Mouse (Mus musculus) megakaryocyte, embryonic 14.5 days (primary cell): Measurements from ENCODE around the gene Ercc2.

ENCODE experiments used
- FLI1 ChIP-seq: IDR thresholded peaks from 2 replicates; pipeline ENCODE4 v1.6.1; 2012; ENCODE audit warnings: low read length, inconsistent platforms, mixed read lengths
- GATA1 ChIP-seq: IDR thresholded peaks from 3 replicates; pipeline ENCODE4 v1.6.1; 2012; ENCODE audit warnings: mixed read lengths, low read length, inconsistent platforms, borderline replicate concordance

DNA sequence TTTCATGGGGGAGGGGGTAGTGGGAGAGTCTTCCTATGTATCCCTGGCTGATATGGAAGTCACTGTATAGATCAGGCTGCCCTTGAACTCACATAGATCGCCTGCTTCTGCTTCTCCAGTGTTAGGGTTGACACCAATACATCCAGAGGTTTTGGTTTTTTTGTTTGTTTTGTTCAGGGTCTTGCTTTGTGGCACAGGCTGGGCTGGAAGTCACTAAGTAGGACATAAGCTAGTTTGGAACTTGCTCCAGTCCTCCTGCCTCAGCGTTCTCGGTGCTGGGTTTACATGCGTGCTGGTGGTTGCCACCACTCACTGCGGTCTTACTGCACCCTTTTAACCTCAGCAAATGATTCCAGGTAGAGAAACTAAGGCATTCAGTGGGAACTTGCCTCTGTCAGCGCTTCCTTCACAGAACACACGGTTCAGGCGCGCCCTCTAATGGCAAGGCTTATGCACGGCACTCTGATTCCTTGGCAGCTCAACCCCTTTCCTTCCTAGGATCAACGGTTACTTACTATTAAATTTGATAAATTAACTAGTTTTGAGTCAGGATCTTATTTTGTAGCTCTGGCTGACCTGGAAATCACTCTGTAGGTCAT lies 38.5 kb upstream of the Ercc2 start:
- no peak for TF ChIP-seq GATA1
- TF ChIP-seq FLI1, result no peak
